14 mouse cellular contexts compared by ENCODE assay signal in the genomic region with DNA sequence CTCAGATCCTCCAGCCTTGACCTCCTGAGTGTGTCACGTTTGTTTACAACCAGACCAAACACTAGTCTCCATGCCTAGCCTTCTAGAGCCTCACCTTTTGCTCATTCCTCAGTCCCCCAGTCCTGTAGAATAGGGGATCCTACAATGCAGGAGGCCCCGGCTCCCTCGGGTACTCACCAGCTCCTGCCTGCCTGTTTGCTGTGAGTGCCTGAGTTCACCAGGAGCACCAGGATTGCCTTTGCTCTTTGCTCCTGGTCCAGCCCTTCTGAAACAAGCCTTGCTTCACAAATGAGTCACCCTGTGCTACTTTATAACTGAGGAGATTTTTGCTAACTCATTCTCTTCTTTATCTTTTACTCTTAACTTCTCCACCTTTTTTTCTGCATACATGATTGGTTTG. TPM values are rescaled to one million over a fixed set of nuclear protein-coding genes. Genes with fewer than 3 reads are reported as not detected.
DNase-seq lines count a peak whose midpoint lies in the region; ATAC-seq lines count a peak whose summit lies in the region.
"Had no signal": no experiment of that assay in that cellular context is flagged by ENCODE, and none has a peak within 500 bp of the region (broad histone marks: within the 10 kb centered on the region; RNA-seq: fewer than 3 reads in every experiment).

No protein-coding gene starts in this region.

- H3K4me1 ChIP-seq in liver, embryonic 12.5 days, result peaks cover 20% of the 10 kb centered on the region
- H3K4me1 ChIP-seq in forebrain, embryonic 10.5 days, result no peaks in the 10 kb centered on the region
- H3K4me1 ChIP-seq: limb, embryonic 15.5 days; midbrain, embryonic 15.5 days had no signal

- H3K27me3 ChIP-seq in liver, embryonic 12.5 days (replicated peaks), result no peaks in the 10 kb centered on the region
- H3K27me3 ChIP-seq in forebrain, embryonic 10.5 days (ENCODE audit: poor library complexity, severe bottlenecking), result no peaks in the 10 kb centered on the region
- H3K27me3 ChIP-seq: limb, embryonic 15.5 days; midbrain, embryonic 15.5 days had no signal

- peak overlapping the region; percentile 58 for H3K27ac ChIP-seq in liver, embryonic 12.5 days
- H3K27ac ChIP-seq in forebrain, embryonic 10.5 days, result no peak overlapping the region
- H3K27ac ChIP-seq: limb, embryonic 15.5 days; midbrain, embryonic 15.5 days had no signal

- H3K36me3 ChIP-seq in liver, embryonic 12.5 days, result no peaks in the 10 kb centered on the region
- no peaks in the 10 kb centered on the region for H3K36me3 ChIP-seq in forebrain, embryonic 10.5 days (replicated peaks)
- H3K36me3 ChIP-seq: limb, embryonic 15.5 days; midbrain, embryonic 15.5 days had no signal

- no peak overlapping the region for H3K4me3 ChIP-seq in liver, embryonic 12.5 days
- no peak overlapping the region for H3K4me3 ChIP-seq in forebrain, embryonic 10.5 days
- H3K4me3 ChIP-seq: limb, embryonic 15.5 days; midbrain, embryonic 15.5 days had no signal

- H3K9ac ChIP-seq in liver, embryonic 12.5 days, result no peak overlapping the region
- H3K9ac ChIP-seq: limb, embryonic 15.5 days; midbrain, embryonic 15.5 days had no signal

- H3K9me3 ChIP-seq in liver, embryonic 12.5 days (replicated peaks), result no peaks in the 10 kb centered on the region
- H3K9me3 ChIP-seq in forebrain, embryonic 10.5 days, result no peaks in the 10 kb centered on the region
- H3K9me3 ChIP-seq: limb, embryonic 15.5 days; midbrain, embryonic 15.5 days had no signal

- ATAC-seq in liver, embryonic 12.5 days, result peak; percentile 31; the same call in 1 of the 2 replicates
- no peak for ATAC-seq in erythroblast, adult 5-6 weeks (replicated peaks; ENCODE audit: low FRiP score, poor library complexity, severe bottlenecking)
- ATAC-seq: activated CD4-positive, CD25-positive, alpha-beta regulatory T cell, adult 4 months; midbrain, embryonic 15.5 days had no signal

- H3K4me2 ChIP-seq in liver, embryonic 12.5 days, result no peak overlapping the region; the same call in 1 of the 2 replicates
- H3K4me2 ChIP-seq: limb, embryonic 15.5 days; midbrain, embryonic 15.5 days had no signal

- DNase-seq in urinary bladder, adult 18-20 months (ENCODE audit: low spot score in 2 of 2), result peak; percentile 40 to 55
- no peak for DNase-seq in urinary bladder, postnatal 4 days (ENCODE audit: low spot score in 2 of 2)
- peak; percentile 71 for DNase-seq in kidney, adult 18-20 months
- no peak for DNase-seq in forebrain, embryonic 10.5 days (ENCODE audit: extremely low spot score, low spot score)
- no peak for DNase-seq in lung, adult 18-20 months
- no peak for DNase-seq in cerebellum, postnatal 36 days
- DNase-seq: cerebellum, adult 9-11 months; gastrocnemius, postnatal 10 days; heart, postnatal 14 days had no signal

- 41% methylated on average over 3 of the region's 3 CpGs for WGBS in liver, embryonic 12.5 days (ENCODE audit: insufficient replicate concordance)
- WGBS in forebrain, embryonic 10.5 days, result 75% methylated on average over 3 of the region's 3 CpGs

RNA-seq across cellular contexts. Expression of a gene that starts 8.2 kb away (rescaled TPM):
- 11.5 and 12.0 TPM in 2 replicates for polyA plus RNA-seq in liver, embryonic 12.5 days (2016; fragmentation: Nextera tagmentation; extraction: Ambion mirVana)
- total RNA-seq in erythroblast, adult 5-6 weeks (2015; ENCODE audit: low replicate concordance), result 5.0 and 5.2 TPM in 2 replicates
- 4.9 and 6.3 TPM in 2 replicates for total RNA-seq in erythroblast, adult 5-6 weeks (2017; ENCODE audit: low replicate concordance)
- polyA plus RNA-seq in forebrain, embryonic 10.5 days (2016; fragmentation: Nextera tagmentation; extraction: Ambion mirVana), result 9.9 and 10.3 TPM in 2 replicates

RNA-seq across cellular contexts. Expression of a gene that starts 8.2 kb away (rescaled TPM):
- 0.51 and 0.78 TPM in 2 replicates for polyA plus RNA-seq in liver, embryonic 12.5 days (2016; fragmentation: Nextera tagmentation; extraction: Ambion mirVana)
- total RNA-seq in erythroblast, adult 5-6 weeks (2015; ENCODE audit: low replicate concordance), result not detected in 2 replicates
- total RNA-seq in erythroblast, adult 5-6 weeks (2017; ENCODE audit: low replicate concordance), result 0.26 and 0.84 TPM in 2 replicates
- polyA plus RNA-seq in forebrain, embryonic 10.5 days (2016; fragmentation: Nextera tagmentation; extraction: Ambion mirVana), result 0.92 and 0.98 TPM in 2 replicates

RNA-seq across cellular contexts. Expression of a gene that starts 16.3 kb away (rescaled TPM):
- 17.7 and 18.2 TPM in 2 replicates for polyA plus RNA-seq in liver, embryonic 12.5 days (2016; fragmentation: Nextera tagmentation; extraction: Ambion mirVana)
- total RNA-seq in erythroblast, adult 5-6 weeks (2015; ENCODE audit: low replicate concordance), result 8.5 and 17.3 TPM in 2 replicates
- 7.1 and 17.7 TPM in 2 replicates for total RNA-seq in erythroblast, adult 5-6 weeks (2017; ENCODE audit: low replicate concordance)
- polyA plus RNA-seq in forebrain, embryonic 10.5 days (2016; fragmentation: Nextera tagmentation; extraction: Ambion mirVana), result 23.9 and 25.6 TPM in 2 replicates

RNA-seq across cellular contexts. Expression of a gene that starts 39.0 kb away (rescaled TPM):
- 2.3 and 2.4 TPM in 2 replicates for polyA plus RNA-seq in liver, embryonic 12.5 days (2016; fragmentation: Nextera tagmentation; extraction: Ambion mirVana)
- not detected in 2 replicates for total RNA-seq in erythroblast, adult 5-6 weeks (2015; ENCODE audit: low replicate concordance)
- total RNA-seq in erythroblast, adult 5-6 weeks (2017; ENCODE audit: low replicate concordance), result 0.14 and 0.43 TPM in 2 replicates
- polyA plus RNA-seq in forebrain, embryonic 10.5 days (2016; fragmentation: Nextera tagmentation; extraction: Ambion mirVana), result 4.7 and 5.6 TPM in 2 replicates

RNA-seq across cellular contexts. Expression of a gene that starts 39.2 kb away (rescaled TPM):
- 31.9 and 34.1 TPM in 2 replicates for polyA plus RNA-seq in liver, embryonic 12.5 days (2016; fragmentation: Nextera tagmentation; extraction: Ambion mirVana)
- 2.7 TPM in 1 of 2 replicates, not detected in the other for total RNA-seq in erythroblast, adult 5-6 weeks (2015; ENCODE audit: low replicate concordance)
- 0.70 TPM in 1 of 2 replicates, not detected in the other for total RNA-seq in erythroblast, adult 5-6 weeks (2017; ENCODE audit: low replicate concordance)
- polyA plus RNA-seq in forebrain, embryonic 10.5 days (2016; fragmentation: Nextera tagmentation; extraction: Ambion mirVana), result 46.8 and 49.2 TPM in 2 replicates

Comparison
In these comparisons a context has a peak if more than half of its experiments do, and no peak if none do; other contexts are left out.
1. DNase-seq: peak in urinary bladder, adult 18-20 months (2 of 2) and kidney, adult 18-20 months (single experiment); none in urinary bladder, postnatal 4 days (0 of 2), forebrain, embryonic 10.5 days (single experiment), lung, adult 18-20 months (0 of 2) and cerebellum, postnatal 36 days (0 of 2).